In genomic region chr4:7247816-7248215, GRCm38 (mm10) we compare ENCODE assay signal across 29 mouse cellular contexts.
DNase-seq lines count a peak whose midpoint lies in the region; ATAC-seq lines count a peak whose summit lies in the region.
"Had no signal": no experiment of that assay in that cellular context is flagged by ENCODE, and none has a peak within 500 bp of the region (broad histone marks: within the 10 kb centered on the region; RNA-seq: fewer than 3 reads in every experiment).

No protein-coding gene starts in this region.

- H3K27ac ChIP-seq in hindbrain, embryonic 10.5 days = peak overlapping the region; percentile 23; the same call in 1 of the 2 replicates
- no peak overlapping the region for H3K27ac ChIP-seq in hindbrain, embryonic 14.5 days
- H3K27ac ChIP-seq: embryonic facial prominence, embryonic 12.5 days; forebrain, embryonic 12.5 days; forebrain, embryonic 15.5 days; hindbrain, embryonic 12.5 days; hindbrain, postnatal 0 days had no signal

- 52% methylated on average over 4 of the region's 4 CpGs for WGBS in hindbrain, embryonic 10.5 days
- WGBS in hindbrain, embryonic 14.5 days = 27% methylated on average over 4 of the region's 4 CpGs

- peaks cover 16% of the 10 kb centered on the region for H3K4me1 ChIP-seq in hindbrain, embryonic 10.5 days (replicated peaks)
- H3K4me1 ChIP-seq in hindbrain, embryonic 14.5 days (replicated peaks; ENCODE audit: control insufficient read depth, insufficient read depth, low read length) = no peaks in the 10 kb centered on the region
- H3K4me1 ChIP-seq: embryonic facial prominence, embryonic 12.5 days; hindbrain, embryonic 12.5 days had no signal

- no peak overlapping the region for H3K4me2 ChIP-seq in hindbrain, embryonic 14.5 days (replicated peaks)
- H3K4me2 ChIP-seq: embryonic facial prominence, embryonic 12.5 days; forebrain, embryonic 12.5 days; forebrain, embryonic 15.5 days; heart, embryonic 11.5 days; hindbrain, embryonic 12.5 days had no signal

- H3K4me3 ChIP-seq in hindbrain, embryonic 10.5 days = no peak overlapping the region
- no peak overlapping the region for H3K4me3 ChIP-seq in hindbrain, embryonic 14.5 days (replicated peaks; ENCODE audit: low read length)
- H3K4me3 ChIP-seq: embryonic facial prominence, embryonic 12.5 days; erythroblast, embryonic 14.5 days; forebrain, embryonic 12.5 days; forebrain, embryonic 15.5 days; hindbrain, embryonic 12.5 days had no signal

- H3K36me3 ChIP-seq in hindbrain, embryonic 10.5 days = no peaks in the 10 kb centered on the region
- H3K36me3 ChIP-seq in hindbrain, embryonic 14.5 days (replicated peaks; ENCODE audit: control insufficient read depth, insufficient read depth) = no peaks in the 10 kb centered on the region
- H3K36me3 ChIP-seq: embryonic facial prominence, embryonic 12.5 days; forebrain, embryonic 12.5 days; forebrain, embryonic 15.5 days; G1E; hindbrain, embryonic 12.5 days had no signal

- H3K27me3 ChIP-seq in hindbrain, embryonic 10.5 days (ENCODE audit: insufficient read depth, poor library complexity, severe bottlenecking) = no peaks in the 10 kb centered on the region
- no peaks in the 10 kb centered on the region for H3K27me3 ChIP-seq in hindbrain, embryonic 14.5 days (ENCODE audit: control insufficient read depth, insufficient read depth, low read length)
- H3K27me3 ChIP-seq: CH12.LX; embryonic facial prominence, embryonic 12.5 days; forebrain, embryonic 12.5 days; forebrain, embryonic 15.5 days; hindbrain, embryonic 12.5 days had no signal

- H3K9me3 ChIP-seq in hindbrain, embryonic 10.5 days = no peaks in the 10 kb centered on the region
- no peaks in the 10 kb centered on the region for H3K9me3 ChIP-seq in hindbrain, embryonic 14.5 days (ENCODE audit: control insufficient read depth, low read length)
- H3K9me3 ChIP-seq: embryonic facial prominence, embryonic 12.5 days; forebrain, embryonic 12.5 days; forebrain, embryonic 15.5 days; G1E; hindbrain, embryonic 12.5 days had no signal

- ATAC-seq in hindbrain, embryonic 14.5 days (ENCODE audit: low FRiP score) = no peak
- ATAC-seq: hindbrain, postnatal 0 days; inflammation-experienced regulatory T-cells, adult 6 months; intestine, embryonic 16.5 days had no signal

- peak; percentile 8 for DNase-seq in embryo, embryonic 9.5 days (ENCODE audit: extremely low spot score)
- no peak for DNase-seq in embryo, embryonic 10 days (ENCODE audit: low spot score)
- DNase-seq in hindbrain, embryonic 10.5 days (ENCODE audit: low spot score) = no peak
- DNase-seq in hindbrain, embryonic 14.5 days (ENCODE audit: low spot score) = no peak
- peak; percentile 91 for DNase-seq in Muller cell, postnatal 12 days (ENCODE audit: inconsistent ontology term)
- peak; percentile 95 for DNase-seq in retina, postnatal 1 day
- no peak for DNase-seq in cerebellum, adult 11 months
- DNase-seq: adrenal gland, adult 2 months; adrenal gland, postnatal 14 days; B cell, adult 2 months; cerebellum, adult 11-12 months; cerebellum, adult 8-10 months; cerebellum, postnatal 10 days; cerebellum, postnatal 36 days; gastrocnemius, postnatal 10 days; gastrocnemius, postnatal 36 days; heart, postnatal 36 days; kidney, adult 18-20 months had no signal

- no peak overlapping the region for H3K9ac ChIP-seq in hindbrain, embryonic 14.5 days
- H3K9ac ChIP-seq: embryonic facial prominence, embryonic 12.5 days; forebrain, embryonic 12.5 days; forebrain, embryonic 15.5 days; hindbrain, embryonic 12.5 days had no signal

Comparison
In these comparisons a context has a peak if more than half of its experiments do, and no peak if none do; other contexts are left out.
1. DNase-seq: peak in embryo, embryonic 9.5 days (single experiment), Muller cell, postnatal 12 days (single experiment) and retina, postnatal 1 day (single experiment); none in embryo, embryonic 10 days (single experiment), hindbrain, embryonic 10.5 days (single experiment), hindbrain, embryonic 14.5 days (single experiment) and cerebellum, adult 11 months (single experiment).